Mouse (Mus musculus): ENCODE measurements around the gene Vmp1.
A peak's percentile ranks its signal among the peaks of the same experiment; 100 is the strongest.

Gene Vmp1

DNA sequence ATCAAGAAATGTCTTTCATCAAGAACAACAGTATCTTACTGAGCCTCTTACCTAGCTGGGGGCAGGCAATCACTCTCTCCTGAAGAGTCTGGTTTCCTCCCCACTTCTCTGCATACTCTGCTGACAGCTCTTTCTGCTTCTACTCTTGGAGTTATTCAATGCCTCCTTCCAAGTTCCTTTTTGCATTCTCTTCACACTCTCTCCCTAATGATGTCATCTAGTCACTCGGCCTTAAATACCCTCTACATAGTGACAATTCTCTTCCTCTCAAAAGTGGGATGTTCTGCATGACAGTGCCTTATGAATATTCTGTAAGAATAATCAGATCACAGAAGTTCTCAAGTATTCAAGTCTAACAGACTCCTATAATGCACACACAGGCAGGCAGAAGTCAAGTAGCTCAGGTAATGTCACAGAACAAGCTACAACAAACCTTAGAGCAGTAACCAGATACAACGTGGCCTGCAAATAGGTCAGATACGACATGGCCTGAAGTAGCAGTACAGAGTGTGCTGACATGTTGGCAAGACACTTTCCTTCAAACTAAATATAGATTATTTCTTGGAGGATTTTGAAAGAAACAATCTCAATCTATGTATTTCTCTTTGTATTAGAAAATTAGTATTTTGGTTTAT, 12.5 kb downstream of the Vmp1 start:
- peak; percentile 58 for DNase-seq (ENCODE audit: low spot score)

DNA sequence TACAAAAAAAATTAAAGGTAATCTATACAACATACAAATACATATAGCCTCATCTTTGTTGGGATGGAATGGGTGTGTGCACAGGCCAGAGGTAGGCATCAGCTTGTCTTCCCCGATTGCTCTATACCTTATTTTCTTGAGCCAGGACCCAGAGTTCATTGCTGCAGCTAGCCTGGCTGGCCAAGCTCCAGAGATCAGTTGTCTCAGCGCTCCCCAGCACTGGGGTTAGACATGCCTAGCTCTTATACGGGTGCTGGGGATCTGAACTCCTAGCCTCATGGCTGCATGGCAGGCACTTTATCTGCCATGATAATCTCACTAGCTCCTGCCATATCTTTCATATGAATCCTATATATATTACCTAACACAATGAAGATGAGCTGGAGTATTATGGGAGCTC, 15.5 kb downstream of the Vmp1 start:
- no peak for DNase-seq (ENCODE audit: low spot score)

DNA sequence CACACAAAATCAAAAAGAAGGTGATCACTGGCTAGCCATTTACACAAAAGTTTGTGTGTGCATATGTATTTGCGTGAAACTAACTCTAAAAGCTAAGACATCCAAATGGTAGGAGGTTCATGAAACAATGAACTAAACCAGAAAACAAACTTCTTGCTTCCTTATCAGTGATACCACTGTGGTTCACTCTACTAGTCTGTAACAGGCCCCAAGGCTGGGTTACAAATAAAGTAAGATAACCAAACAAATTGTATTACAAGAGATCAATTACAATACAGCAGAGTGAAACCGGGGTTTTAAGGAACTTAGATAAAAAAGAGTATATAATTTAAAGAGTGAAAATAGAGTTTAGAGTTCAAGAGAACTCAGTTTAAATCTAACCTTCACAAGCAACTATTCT, 16.1 kb downstream of the Vmp1 start:
- DNase-seq (ENCODE audit: low spot score) = no peak

DNA sequence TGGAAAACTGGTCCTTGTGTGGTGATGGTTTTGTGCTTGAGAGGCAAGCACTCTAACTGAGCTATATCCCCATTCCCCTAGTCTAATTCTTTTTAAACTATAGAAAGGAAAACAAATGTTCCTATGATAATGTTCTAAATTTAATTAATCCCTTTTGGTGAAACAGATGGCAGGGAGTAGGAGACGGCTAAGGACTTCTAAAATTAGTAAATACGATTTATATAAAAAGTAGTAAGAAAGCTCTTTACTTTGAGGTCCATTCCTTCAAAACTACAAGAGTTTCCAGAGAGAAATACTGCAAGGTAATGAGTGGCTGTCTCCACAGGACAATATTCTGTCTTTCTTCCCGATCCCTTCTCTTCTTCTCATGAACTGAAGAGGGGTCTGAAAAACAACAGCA, 19.2 kb downstream of the Vmp1 start:
- no peak for DNase-seq (ENCODE audit: low spot score)

DNA sequence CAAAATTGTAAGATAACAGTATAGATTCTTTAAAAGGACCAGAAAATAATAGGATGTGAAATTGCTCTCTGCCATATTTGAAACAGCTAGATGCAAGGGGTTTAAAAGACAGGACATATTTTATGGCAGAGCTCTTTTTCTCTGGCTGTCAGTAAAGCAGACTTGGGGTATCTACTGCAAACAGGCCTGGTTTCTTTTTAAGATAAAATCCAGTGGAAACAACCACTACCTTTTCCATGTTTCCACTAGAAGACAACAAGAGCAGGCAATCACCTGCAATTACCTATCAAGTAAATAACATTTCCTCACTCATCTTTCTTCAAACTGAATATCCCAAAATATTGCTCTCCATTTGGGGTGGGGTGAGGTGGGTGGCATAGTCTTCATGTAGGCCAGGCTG, 19.7 kb downstream of the Vmp1 start:
- no peak for DNase-seq (ENCODE audit: low spot score)

DNA sequence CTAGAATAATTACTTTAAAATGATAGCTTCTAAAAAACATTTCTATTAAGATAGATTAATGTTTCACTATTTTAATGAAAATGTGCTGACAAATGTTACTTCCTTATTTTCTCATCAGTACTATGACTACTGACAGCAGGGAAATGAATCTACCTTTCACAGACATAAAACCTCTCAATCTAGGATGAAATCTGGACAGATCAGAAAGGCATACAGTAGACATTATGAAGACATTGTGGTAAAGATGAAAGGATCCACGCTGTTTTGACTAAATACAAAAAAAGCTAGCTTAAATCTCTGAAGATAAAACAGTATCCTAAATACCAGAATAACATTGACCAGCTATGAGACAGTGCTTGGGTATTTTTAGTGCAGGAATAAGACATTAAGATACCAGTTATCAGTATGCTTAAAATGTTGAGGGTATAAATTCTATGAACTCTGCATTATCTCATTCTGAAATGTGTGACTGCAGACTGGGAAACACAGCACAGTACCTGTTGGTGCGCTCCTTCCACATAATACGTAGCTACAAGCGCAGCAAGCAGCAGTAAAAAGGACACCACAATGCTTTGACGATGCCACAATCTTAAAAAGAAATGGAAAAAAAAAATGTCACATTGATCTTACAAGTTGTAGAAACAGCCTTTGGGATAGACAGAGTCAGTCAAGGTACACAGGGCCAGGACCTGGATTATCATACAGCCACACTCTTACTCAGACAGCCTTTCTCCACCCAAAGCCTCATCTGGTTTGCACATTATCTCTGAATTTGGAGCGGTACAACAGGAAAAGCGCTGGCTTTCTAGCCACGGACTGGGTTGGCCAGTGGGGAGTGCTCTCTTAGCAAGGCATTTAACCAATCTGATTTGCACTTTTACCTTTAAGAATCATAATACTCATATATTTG, 20.4 kb downstream of the Vmp1 start:
- DNase-seq (ENCODE audit: low spot score) = no peak

DNA sequence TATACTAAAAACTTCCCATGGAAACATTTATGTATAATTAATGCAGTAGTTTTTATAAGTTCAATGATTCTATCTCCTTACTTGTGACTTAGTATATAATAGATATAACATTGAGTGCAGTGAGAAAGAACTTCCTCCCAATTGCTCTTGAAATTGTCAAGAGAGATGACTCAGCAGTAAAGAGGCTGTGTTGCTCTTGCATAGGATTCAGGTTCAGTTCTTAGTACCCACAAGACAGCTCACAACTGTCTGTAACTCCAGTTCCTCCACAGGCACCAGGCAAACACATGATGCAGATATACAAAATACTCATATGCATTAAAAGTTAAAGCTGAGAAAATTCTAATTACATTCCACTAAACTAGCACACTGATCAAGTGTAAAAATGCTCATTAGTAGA, 25.8 kb downstream of the Vmp1 start:
- DNase-seq (ENCODE audit: low spot score) = no peak

DNA sequence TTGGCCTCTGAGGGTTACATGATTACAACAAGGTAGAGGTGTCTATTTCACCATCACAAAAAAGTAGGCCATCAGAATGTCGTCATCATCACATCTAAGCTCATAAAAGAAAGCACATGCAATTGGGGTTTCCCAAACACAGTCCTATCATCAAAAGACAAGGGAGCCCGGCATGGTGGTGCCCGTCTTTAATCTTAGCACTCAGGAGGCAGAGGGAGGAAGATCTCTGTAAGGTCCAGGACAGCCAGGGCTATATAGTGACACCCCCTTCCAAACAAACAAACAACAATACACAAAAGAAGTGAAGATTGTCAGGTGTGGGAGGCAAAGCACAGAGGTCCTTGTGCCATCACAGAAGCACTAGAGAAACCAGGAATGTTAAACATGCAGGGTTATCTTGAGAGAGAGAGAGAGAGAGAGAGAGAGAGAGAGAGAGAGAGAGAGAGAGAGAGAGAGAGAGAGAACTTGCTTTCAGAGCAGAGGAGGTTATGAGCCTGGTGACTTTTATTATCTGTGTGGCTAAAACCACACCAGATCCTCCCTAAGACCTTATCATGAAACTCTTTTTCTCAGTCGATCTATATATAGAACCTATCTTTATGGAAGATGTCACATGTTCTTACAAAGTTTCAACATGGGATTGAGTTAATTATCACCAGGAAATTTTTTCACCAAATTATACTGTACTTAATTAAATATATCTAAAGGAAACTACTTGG, 26.6 kb downstream of the Vmp1 start:
- DNase-seq (ENCODE audit: low spot score) = no peak

DNA sequence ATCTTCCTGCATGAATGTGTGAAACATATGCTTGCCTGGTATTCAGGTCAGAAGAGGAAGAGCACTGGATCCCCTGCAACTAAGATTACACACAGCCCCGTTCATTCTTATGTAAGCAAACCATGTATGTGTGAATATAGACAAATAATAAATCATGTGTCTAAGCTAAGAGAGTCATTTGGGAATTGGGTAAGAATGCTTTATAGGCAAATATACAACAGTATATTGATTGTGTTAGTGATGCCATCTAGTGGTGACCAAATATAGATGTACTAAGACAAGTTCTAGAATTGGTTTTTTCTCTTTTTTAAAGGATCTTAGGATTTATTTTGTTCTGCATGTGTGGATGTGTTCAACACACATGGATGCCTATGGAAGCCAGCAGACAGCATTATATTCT, 28.0 kb downstream of the Vmp1 start:
- DNase-seq (ENCODE audit: low spot score) = no peak

DNA sequence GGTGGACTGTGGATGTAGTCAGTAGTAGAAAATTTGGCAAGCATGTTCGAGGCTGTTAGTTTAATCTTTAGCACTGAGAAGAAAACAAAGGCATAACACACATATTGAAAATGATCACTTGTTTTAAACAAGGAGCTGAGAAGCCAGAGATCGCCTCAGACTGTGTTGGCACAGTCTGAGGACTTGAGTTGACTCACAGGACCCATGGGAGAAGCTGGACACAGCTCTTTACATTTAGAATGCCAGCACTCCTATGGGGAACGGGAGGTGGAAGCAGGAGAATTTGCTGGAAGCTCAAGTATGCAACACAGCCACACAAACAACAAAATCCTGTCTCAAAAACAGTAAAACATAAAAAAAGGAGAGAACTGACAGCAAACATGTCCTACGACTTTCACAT, 29.5 kb downstream of the Vmp1 start:
- DNase-seq (ENCODE audit: low spot score) = no peak

DNA sequence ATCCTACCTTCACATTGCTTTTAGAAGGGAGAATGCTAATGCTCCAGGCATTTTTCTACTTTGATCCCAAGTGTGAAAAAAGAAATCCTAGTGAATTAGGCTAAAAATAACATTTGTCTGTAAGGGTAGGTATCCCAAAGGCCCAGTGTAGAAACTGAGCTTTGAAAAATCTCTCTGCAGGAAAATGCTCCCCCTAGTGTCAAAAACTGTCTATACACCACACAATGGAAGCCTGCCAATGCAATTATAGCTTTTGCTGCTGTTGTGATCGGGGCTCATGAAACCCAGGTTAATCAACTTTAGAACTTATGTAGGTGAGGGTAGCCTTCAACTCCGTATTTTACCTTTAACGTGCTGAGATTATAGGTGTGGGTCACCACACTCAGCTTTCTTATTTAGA, 30.2 kb downstream of the Vmp1 start:
- DNase-seq (ENCODE audit: low spot score) = peak; percentile 54

DNA sequence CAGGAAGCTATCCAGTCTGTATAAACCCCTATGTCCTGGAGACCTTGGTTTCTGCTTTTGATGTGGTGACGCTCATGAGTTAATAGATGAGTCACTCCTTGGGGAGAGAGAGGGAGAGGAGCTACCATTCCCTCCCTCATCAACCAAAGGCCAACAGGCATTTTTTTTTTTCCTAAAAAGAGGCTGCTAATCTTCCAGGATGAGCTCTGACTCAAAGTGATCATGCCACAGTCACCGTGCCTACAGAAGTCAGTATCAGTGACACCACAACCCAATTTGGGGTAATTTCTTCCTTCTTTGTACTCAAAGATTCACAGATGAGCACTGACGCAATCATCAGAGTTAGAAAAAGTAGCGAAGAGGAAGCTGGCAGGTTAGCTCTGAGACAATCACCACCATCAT, 31.1 kb downstream of the Vmp1 start:
- no peak for DNase-seq (ENCODE audit: low spot score)

DNA sequence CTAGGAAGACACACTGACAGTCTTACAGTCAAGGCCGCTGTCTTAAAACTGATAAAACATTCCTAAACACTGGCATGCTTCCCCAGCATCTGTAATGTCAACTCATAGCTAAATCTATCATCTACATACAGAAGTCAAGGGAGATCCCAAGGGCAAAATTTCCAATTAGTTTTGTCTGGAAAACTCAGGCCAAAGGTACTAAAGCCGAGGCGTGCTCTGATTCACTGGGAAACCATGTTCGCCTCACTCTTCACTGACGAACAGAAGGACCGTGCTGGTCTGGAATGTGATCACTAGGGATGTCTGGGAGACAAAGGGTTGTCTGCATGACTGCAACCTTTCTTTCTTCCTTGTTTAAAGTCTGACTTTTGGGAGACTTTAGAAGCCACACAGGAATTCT, 33.0 kb downstream of the Vmp1 start:
- no peak for DNase-seq (ENCODE audit: low spot score)

DNA sequence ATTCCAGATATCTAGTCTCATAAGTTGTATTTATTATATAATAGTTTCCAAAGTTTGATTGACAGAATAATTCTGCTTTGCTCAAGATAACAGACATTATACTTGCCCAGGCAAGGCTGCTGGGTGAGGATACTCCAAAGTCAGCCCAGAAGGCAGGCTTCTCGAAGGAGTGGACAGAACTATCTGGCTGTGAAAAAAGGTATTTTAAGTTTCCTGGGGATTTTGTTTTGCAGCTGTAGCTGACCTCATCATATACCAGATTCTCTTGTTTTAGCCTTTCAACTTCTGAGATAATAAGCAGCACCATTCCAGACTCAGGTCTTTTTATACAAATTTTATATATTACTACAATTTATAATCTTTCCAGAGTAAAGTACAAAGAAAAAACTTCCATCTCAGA, 34.1 kb downstream of the Vmp1 start:
- DNase-seq (ENCODE audit: low spot score) = no peak

DNA sequence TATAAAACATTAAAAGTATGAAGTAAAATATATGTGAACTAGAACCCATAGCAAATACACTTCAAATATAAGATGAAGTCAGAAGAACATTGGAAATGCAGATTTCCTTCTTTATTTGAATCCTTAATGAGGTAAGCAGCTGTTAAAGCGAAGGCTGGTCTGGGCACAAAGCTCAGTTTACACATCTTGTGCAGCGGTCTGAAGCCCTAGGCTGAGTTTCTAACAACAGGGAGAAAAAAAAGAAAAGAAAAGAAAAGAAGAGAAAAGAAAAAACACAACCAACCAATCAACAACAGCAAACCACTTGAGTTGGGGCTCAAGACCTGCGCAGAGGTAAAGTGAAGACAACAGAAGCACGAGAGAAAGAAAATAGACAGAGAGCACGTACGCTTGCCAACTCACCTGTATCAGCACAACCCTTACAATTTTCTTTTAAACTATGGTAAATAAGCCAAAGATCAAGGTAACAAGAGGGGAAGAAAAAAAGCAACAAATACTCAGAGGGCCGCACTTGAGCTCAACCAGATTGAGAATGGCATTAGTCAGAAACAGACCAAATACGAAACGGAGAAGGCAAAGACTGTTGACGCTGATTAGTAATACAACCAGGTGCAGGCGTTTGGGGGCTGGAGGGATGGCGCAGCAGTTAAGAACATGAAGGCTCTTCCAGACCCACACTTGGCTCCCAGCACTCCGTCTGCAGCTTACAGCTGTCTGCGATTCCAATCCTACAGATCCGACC, 35.8 kb downstream of the Vmp1 start:
- no peak for DNase-seq (ENCODE audit: low spot score)

DNA sequence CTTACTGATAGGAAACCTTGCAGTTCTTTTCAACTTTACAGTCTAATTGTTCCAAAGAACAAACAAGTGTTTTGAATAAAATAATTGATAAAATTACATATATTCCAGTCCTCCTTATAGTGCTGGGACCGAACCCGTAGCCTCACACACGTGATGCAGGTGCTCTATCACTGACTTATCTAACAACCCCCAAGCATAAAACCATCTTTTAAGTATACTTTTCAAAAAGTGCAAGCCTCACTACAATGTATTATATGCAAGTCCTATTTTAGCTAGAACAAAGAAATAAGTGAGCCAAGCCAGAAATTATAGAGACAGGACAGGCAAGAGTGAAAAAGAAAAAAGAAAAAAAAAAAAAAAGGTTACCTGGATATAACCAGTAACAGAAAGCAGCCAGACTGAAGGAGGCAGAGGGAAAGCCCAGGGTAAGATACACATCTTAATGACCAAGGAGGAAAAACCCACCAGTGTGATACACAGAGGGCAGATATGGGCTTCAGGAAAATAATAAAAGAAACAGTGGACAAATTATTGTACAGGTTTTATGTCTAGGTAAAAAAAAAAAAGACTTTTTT, 36.7 kb downstream of the Vmp1 start:
- DNase-seq (ENCODE audit: low spot score) = no peak

DNA sequence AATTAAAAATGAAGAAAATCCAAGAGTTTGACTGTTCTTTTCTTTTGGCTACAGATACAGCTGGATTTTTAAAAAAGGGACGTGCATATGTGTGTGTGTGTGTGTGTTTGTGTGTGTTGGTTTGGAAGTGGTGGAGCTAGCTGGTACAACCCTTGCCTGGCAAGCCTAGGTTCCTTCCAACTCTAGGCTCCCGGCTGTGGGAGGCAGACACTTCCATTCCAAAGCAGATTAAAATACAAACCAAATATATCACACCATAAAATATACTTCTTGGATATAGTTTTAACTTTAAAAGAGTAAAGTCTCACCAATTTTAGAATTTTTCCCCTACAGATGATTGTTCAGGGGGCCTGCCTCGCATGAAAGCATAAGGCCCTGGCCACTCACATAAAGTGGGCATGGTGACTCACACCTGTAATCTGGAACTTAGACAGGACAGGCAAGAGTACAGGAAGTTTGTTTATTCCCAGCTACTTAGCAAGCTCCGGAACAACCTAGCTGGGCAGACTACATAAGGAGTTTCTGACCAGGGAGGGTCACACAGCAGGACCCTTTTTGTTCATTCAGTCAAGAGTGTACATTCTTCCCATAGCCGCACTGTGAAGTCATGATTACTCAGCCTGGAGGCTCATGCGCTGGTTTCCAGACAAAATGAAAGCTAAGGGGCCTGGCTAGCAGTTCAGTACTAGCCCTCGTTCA, 37.4 kb downstream of the Vmp1 start:
- DNase-seq (ENCODE audit: low spot score) = no peak

DNA sequence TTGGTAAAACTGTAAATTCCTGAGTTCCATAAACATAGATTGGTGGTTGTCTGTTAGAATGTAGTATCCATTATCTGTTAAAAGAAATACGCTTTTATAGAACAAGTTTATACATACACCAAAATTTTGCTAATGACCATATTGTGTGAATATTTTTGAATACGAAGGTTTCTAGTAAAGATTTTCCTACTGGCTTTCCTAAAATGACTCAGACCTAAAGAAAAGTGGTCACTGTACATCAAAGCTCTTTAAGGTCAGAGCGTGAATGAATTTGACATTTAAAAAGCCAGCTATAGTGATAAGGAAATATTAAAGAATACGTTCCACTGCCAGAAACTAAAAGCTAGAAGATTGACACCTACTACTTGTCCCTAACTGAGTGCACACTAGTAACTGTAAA, 39.1 kb downstream of the Vmp1 start:
- DNase-seq (ENCODE audit: low spot score) = no peak

DNA sequence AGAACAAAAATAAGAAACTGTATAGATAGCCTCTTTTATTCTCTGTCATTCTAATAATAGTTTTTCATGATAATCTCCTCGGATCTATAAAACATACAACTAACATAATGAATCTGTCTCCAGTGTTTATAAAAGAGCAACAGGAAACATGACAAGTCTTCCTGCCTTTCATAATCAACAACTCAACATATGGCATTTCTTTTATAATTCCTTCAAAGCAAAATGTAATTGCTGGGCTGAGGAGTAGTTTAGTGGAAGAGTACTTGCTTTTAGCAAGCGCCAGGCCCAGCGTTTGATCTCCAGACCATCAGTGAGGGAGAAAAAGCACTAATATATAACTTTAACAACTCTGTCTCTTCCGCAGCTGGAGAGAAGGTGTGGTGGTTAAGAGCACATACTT, 41.9 kb downstream of the Vmp1 start:
- no peak for DNase-seq (ENCODE audit: low spot score)

DNA sequence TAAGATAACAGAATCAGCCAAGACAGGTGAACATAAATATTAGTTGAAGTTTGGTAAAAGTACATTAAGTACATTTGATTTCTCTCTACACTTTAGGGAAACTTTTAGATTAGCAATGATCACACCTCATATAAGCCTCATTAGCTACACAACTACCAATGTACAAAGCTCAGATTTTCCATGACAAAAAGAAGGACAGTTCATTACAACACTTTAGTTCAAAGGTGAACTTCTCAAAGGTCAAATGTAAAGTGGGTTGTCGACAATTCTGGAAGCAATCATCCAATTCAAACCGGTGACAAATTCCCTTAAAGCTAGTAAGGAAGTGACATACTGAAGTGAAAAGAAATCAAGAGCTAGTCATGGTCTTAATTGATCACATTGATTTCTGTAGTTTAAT, 45.9 kb downstream of the Vmp1 start:
- no peak for DNase-seq (ENCODE audit: low spot score)

DNA sequence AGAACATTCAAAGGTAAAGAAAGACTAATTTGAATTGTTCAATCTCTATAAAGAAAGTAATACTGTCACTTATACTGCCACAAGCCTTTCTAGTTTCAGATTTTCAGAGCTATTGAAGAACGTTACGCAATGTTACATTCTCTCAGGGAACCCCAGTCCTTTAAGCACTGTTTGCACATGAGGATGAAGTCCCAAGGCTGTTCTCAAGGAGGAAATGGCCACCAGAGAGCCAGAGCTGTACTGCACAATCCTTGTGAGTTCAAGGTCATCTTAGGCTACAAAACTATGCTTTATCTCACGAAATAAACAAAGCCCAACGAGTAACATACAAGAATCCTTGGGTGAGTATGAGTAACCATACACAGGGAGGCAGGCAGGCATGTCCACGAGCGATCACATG, 49.2 kb downstream of the Vmp1 start:
- DNase-seq (ENCODE audit: low spot score) = no peak
